Mouse (Mus musculus) lung, postnatal 14 days (tissue): ENCODE results near the gene Cenpi.

ENCODE experiments used
- DNase-seq: peaks from one replicate; pipeline ENCODE4 v3.0.0; 2021

Gene Cenpi

DNA sequence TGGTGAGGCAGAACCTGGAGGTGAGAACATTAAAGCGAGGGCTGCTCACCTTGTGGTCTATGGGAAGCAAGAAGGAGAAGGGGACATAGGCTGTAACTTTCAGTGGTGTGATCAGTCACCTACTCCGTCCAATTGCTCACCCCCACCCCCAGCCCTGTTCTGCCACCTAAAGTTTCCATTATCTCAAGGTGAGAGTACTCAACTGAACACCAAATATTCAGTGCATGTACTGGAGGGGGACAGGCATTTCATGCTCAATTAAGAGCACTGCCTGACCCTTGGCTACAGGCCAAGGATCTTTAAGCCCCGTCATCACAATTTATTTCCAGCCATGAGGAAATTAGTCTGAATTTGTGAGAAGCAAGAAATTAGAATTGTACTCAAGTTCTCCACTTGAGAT lies 58.7 kb downstream of the Cenpi start:
- no peak for DNase-seq

DNA sequence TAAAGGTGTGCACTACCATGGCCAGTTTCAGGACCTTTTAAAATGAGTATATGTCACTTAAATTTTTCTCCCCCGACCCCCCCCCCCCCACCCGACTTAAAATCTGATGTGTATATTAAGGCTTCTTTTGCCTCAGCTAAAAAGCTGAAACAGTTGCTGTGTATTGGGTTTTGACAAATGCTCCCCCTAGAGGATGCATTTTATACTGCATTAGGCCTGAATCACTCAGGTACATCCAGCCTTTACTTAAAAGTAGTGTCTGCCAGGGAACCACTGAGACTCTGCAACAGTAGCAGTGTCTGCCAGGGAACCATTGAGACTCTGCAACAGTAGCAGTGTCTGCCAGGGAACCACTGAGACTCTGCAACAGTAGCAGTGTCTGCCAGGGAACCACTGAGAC lies 63.4 kb downstream of the Cenpi start:
- DNase-seq = no peak

DNA sequence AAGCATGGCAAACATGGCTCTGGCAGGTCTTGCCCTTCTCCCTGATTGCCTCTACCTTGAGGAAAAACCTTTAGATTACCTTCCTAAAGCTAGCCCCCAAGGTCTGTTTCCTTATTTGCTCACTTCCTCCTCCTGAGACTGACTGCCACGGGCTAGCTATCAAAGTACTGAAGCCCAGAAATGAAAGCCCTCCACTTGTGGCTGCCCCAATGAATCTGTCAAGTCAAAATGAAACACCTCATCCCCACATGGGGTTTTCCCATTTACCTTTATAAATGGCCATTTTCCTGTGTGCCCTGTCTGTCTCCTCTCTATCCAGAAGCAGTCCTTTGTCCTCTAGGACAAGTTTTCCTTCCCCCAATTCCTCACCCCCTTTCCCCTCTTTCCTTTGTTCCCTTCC lies 66.3 kb downstream of the Cenpi start:
- DNase-seq = no peak

DNA sequence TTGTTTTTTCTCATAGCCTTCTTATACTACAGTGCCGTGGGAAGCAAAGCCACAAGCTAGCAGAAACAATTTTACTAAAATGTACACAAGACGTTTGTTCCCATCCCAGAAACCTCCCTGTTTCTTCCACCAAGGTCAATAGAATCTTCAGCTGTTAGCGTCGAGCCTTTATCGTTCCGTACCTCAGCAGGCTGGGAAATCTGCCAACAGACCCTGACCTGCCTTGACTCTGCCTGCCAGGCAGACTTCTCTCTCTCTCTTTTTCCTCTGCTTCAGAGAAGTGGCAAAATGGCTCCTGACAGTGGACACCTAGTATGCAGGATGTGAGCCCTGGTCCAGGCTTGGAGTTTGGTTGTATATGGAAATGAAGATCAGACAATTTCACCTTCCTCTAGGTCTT lies 77.0 kb downstream of the Cenpi start:
- no peak for DNase-seq

DNA sequence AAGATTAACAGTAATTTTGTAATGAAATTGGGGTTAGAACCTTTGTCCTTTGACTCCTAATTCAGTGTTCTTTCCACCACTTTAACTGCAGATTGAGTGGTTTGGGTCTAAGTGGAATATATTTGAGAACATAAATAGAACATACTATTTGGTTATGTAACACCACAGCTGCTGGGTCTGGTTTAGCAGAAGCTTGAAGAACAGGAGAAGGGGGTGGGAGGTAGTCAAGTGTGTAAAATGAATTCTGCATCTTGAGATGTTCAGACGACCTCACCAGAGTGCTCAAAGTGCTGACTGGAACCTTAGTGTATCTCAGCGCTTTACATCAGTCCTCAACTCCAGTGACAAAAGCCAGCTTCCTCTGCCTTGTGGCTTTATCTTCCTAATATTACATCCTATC lies 91.1 kb downstream of the Cenpi start:
- no peak for DNase-seq

DNA sequence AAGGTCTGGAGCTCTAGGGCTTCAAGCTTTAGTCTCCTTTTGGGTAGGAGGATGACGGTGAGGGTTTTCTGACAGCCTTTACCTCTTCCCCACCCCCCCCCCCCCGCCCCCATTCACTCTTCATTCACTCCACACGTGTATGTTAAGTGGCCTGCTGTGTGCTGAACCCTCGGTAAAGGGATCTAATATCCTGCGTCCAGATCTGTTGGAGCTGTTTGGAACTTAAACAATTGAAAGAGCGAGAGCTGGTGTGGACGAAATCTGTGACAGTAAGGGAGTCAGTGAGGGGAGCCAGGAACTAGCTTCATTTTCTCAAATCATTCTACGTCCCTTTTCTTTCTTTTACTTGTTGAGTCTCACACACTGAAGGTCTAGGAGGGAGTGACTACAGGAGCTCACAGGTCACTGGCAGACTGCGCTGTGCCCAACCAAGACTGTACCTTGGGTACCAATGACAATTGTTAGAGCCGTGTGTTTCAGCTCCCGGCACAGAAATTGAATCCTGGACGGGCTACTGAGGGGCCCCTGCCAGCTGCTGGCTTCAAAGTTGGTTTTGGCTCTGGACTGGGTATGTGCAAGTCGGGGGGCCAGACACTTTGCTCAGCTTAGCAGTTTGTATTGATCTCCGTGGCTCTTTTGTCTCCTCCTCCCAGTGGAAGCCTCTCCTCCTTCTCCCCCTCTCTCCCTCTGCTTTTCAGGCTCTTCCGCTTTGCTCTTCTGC lies 96.1 kb downstream of the Cenpi start, which contains the start of gene Drp2:
TSS of gene Drp2 (plus strand) at position 689 of the 721 bp plus-strand sequence.
- DNase-seq = no peak

DNA sequence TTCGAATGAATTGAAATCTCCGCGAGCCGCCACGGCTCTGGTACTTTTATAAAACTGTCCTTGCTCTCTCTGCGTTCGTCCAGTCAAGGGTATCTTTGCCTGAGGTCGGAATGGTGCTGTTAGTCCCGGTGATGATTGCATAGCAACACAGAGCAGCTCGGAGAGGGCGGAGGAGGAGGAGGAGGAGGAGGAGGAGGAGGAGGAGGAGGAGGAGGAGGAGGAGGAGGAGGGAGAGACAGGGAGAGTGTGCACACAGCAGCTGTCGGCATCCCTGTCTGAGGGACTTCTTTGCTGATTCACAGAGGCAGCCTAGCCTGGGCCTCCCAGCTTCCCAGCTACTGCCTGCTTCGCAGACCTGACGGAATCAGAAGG lies 96.7 kb downstream of the Cenpi start:
- DNase-seq = no peak

DNA sequence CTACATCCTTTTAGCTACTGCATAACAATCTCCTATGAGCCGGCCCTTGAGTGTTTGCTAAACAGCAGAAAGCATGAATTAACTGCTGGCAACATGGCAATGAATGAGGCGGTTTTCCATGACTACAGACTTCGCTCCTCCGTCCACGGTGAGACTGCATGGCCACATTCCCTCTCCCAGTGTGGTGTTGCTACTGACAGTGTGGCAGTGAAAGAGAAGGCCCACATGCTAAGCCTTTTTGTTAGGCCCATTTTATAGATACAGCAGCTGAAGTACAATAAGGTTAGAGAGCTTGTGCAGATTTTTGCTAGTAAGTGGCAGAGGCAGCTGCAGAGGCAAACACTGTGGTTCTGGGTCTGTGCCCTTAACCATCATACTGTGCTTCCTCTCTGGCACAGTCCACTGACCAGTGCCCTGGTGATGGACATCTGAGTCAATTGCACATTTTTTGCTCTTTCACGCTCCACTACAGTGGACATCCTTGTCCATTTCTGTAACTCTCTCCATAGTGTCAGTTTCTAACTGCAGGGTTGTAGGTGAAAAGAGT lies 101.5 kb downstream of the Cenpi start:
- DNase-seq = no peak

DNA sequence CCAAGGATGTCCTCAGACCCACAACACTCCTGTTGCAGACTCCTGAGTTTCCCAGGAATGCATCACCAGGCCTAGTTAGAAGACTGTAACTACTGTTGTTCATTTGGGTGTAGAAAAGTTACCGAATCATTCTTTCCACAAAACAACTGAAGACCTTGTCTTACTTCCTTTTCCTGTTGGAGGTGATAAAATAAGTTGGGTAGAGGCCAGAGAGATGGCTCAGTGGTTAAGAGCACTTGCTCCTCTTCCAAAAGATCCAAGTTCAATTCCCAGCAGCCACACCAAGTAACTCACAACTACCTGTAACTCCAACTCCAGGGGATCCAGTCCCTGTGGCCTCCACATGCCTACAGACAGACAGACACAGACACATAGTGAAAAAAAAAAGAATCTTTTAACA lies 104.2 kb downstream of the Cenpi start:
- DNase-seq = no peak
